Mouse (Mus musculus): ENCODE data around the gene Gjc3.

The Gjc3 gene

DNA sequence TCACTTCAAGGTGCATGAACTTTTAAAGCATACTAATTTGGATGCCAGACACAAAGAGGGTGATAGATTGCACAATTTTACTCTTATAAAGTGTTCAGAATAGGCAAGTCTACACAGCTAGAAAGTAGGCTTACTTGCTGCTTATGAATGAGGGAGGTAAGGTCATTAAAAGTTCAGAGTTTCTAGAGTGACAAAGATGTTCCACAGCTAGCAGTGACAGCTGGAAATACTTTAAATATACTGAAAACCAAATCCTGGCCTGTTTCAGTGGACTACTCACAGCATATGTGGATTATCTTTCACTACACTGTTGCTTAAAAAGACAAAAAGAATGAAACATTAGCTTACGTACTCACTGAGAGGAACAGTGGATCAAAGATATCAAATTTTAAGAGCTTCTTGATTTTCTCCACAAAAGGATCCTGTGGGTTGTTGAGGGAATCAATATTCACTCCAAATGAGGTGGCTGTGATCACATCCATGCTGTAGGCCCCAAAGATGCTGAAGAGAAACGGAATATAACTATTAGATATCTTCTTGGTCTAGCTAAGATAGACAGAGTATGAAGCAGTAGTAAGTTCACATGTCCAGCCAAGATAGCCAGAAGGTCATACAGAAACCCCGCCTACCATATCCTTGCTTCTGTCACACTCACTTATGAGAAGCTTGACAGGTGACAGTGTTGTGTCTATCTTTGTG is 53.2 kb downstream of the Gjc3 start:
- DNase-seq (ENCODE audit: low spot score in 2 of 2): no peak
